Mouse (Mus musculus): ENCODE data around the gene Itprid1.

DNA sequence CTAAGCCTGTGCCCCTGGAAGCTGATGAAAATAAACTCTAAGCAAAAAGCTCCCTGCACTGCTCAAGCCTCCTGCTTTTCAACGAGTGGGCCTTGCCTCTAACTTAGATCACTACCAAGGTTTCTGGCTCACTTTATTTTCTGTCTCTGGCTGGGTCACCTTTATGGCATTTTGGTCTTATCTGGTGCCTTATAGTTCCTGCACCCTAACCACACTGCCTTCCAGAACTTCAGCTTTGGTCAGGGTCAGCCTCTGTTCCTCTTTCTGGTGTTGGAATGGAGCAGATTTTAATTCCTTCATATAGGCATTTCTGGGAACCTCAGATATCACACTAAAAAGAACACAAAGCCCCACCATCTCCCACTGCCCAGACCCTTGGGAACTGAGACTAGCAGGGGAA lies 34.0 kb upstream of the Itprid1 start:
- no peak for TF ChIP-seq CTCF (IDR thresholded peaks at IDR 0.05; ENCODE audit: low read depth)
- no peak for TF ChIP-seq EP300 (IDR thresholded peaks at IDR 0.05; ENCODE audit: low read depth)

Data from heart, postnatal 0 days (tissue).